Mouse (Mus musculus): ENCODE data around the gene Parp3.

GRCm38 (mm10) chr9:106480541-106480940 lies 3.8 kb upstream of the Parp3 start:
- TF ChIP-seq CTCF (IDR thresholded peaks at IDR 0.05) (no peak), POLR2A (IDR thresholded peaks at IDR 0.05; ENCODE audit: insufficient read depth, low read depth, low read length) (no peak), EP300 (IDR thresholded peaks at IDR 0.05; ENCODE audit: insufficient read depth, low read depth, low read length) (no peak)

All from heart, adult 2 months (tissue).